Mouse (Mus musculus) stomach, postnatal 0 days (tissue): ENCODE measurements around the gene Haus8.

Source experiments
- CTCF ChIP-seq: IDR thresholded peaks from 2 replicates; pipeline ENCODE4 v1.5.1; 2016; ENCODE audit warnings: antibody characterized with exemption, low read depth, mild to moderate bottlenecking, moderate library complexity
- EP300 ChIP-seq: optimal IDR thresholded peaks from 2 replicates; pipeline ENCODE3; 2016; ENCODE audit warnings: antibody characterized with exemption

DNA sequence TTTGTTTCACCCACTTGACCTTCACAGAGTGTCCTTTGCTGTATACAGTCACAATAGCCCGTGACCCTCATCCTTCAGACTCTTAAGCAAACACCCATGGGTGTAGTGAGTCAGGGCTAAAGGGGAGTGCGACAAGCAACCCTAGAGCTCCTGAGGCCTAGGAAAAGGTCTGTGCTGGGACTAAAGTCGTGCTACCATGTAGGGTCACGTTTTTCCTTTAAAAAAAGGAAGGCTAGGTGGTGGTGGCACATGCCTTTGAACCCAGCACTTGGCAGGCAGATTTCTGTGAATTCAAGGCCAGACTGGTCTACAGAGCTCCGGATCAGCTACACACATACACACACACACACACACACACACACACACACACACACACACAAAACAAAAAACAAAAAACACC lies 1.1 kb downstream of the Haus8 start:
- TF ChIP-seq CTCF: no peak
- no peak for TF ChIP-seq EP300
